Mouse (Mus musculus) thymus, adult 2 months (tissue): ENCODE data around the gene Polr2b. TPM values are rescaled to one million over a fixed set of nuclear protein-coding genes. Genes with fewer than 3 reads are reported as not detected.

Source experiments
- DNase-seq: peaks from one replicate; pipeline ENCODE4 v3.0.0; 2021
- H3K27ac ChIP-seq: fragments of 200-500 bp; 2 replicates; pipeline ENCODE4 v1.5.1; 2012; ENCODE audit warnings: low read length, control low read depth; ENCODE audit not compliant: control insufficient read depth, insufficient read depth
- H3K27me3 ChIP-seq: fragments of 200-500 bp; 2 replicates; pipeline ENCODE4 v1.6.1; 2012; ENCODE audit warnings: mild to moderate bottlenecking, low read length, moderate library complexity, mixed read lengths; ENCODE audit not compliant: control insufficient read depth, insufficient read depth
- H3K36me3 ChIP-seq: fragments of 200-500 bp; 2 replicates; pipeline ENCODE4 v1.6.1; 2012; ENCODE audit warnings: mild to moderate bottlenecking, low read length, moderate library complexity; ENCODE audit not compliant: control insufficient read depth, insufficient read depth
- H3K4me1 ChIP-seq: fragments of 200-500 bp; replicated peaks from 2 replicates; pipeline ENCODE4 v1.6.1; 2012; ENCODE audit warnings: low read length; ENCODE audit not compliant: control insufficient read depth, insufficient read depth
- H3K4me3 ChIP-seq: fragments of 200-500 bp; 2 replicates; pipeline ENCODE4 v1.5.1; 2012; ENCODE audit warnings: mild to moderate bottlenecking, low read length, control low read depth, moderate library complexity; ENCODE audit not compliant: control insufficient read depth, insufficient read depth
- CTCF ChIP-seq: fragments of 200-500 bp; IDR thresholded peaks from 2 replicates; pipeline ENCODE4 v1.5.1; 2012; ENCODE audit warnings: mild to moderate bottlenecking, control low read depth, low read length, moderate library complexity, borderline replicate concordance; ENCODE audit not compliant: control insufficient read depth, poor library complexity, insufficient read depth; ENCODE audit errors: extremely low read depth
- POLR2A ChIP-seq: fragments of 200-500 bp; IDR thresholded peaks from 2 replicates; pipeline ENCODE4 v1.6.1; 2012; ENCODE audit warnings: mild to moderate bottlenecking, low read length, control low read depth, moderate library complexity; ENCODE audit not compliant: control insufficient read depth, poor library complexity, insufficient read depth; ENCODE audit errors: extremely low read depth
- WGBS: fragments of 180-500 bp; shearing (Covaris S2); methylation state at CpG from one replicate; pipeline ENCODE4 v1.1.7; 2018; 5-methylcytosine and 5-hydroxymethylcytosine counted together
- polyA plus RNA-seq: library from polyadenylated mRNA; depleted of rRNA; stranded (reverse); fragments of >200 nt; gene quantifications from 2 replicates; pipeline ENCODE4 v1.2.3, GENCODE M21; 2012

The Polr2b gene
- polyA plus RNA-seq, 1 experiment = 25.8 TPM

GRCm38 (mm10) chr5:77289686-77290085 lies 20.3 kb upstream of the Polr2b start:
- DNase-seq = no peak
- TF ChIP-seq POLR2A = no peak
- no peak for TF ChIP-seq CTCF
- H3K27me3 ChIP-seq = no peaks in the 10 kb centered on the region
- H3K36me3 ChIP-seq = peaks cover 24% of the 10 kb centered on the region
- H3K4me3 ChIP-seq = no peak overlapping the region
- no peak overlapping the region for H3K27ac ChIP-seq
- 84% methylated on average over 8 of the region's 8 CpGs for WGBS
- no peaks in the 10 kb centered on the region for H3K4me1 ChIP-seq

- TF ChIP-seq CTCF = no peak
- no peak for TF ChIP-seq POLR2A
- Histone ChIP-seq H3K27me3 (no peaks in the 10 kb centered on the region), H3K27ac (no peak overlapping the region), H3K36me3 (peaks cover 20% of the 10 kb centered on the region), H3K4me3 (no peak overlapping the region), H3K4me1 (no peaks in the 10 kb centered on the region)
- no peak for DNase-seq
- 99% methylated on average over 2 of the region's 2 CpGs for WGBS
These were observed 19.3 kb upstream of the Polr2b start for GRCm38 (mm10) chr5:77290606-77291005.

GRCm38 (mm10) chr5:77292803-77293522 lies 17.0 kb upstream of the Polr2b start:
- Histone ChIP-seq H3K27ac (no peak overlapping the region), H3K4me3 (no peak overlapping the region), H3K36me3 (peaks cover 20% of the 10 kb centered on the region), H3K4me1 (no peaks in the 10 kb centered on the region), H3K27me3 (no peaks in the 10 kb centered on the region)
- TF ChIP-seq POLR2A = no peak
- TF ChIP-seq CTCF = no peak
- no peak for DNase-seq
- WGBS = 81% methylated on average over 7 of the region's 7 CpGs

DNA sequence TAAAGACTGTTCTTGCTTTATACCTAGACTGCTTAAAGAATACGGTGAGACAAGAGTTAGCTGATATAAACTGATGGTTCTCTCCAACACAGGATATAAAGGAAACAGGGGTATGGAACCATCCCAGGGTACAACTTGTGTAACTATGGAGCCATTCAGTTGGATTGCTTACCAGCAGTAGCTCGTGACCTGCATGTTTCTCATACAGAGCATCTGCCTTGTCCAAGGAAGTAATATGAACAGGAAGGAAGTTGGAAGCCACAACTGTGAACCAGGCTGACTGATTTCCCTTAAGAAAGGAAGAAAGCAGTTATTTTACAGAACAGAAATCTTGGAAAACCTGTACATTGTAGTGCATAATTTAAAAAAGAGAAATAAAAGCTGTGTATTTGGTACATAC lies 10.5 kb upstream of the Polr2b start:
- 80% methylated on average over 2 of the region's 2 CpGs for WGBS
- no peaks in the 10 kb centered on the region for H3K4me1 ChIP-seq
- TF ChIP-seq CTCF (no peak), POLR2A (no peak)

GRCm38 (mm10) chr5:77301296-77301903 lies 8.5 kb upstream of the Polr2b start:
- no peak for DNase-seq
- Histone ChIP-seq H3K36me3 (peaks cover 25% of the 10 kb centered on the region), H3K4me1 (no peaks in the 10 kb centered on the region), H3K27me3 (no peaks in the 10 kb centered on the region), H3K27ac (no peak overlapping the region), H3K4me3 (no peak overlapping the region)
- WGBS = 93% methylated on average over 6 of the region's 6 CpGs
- TF ChIP-seq POLR2A = no peak
- no peak for TF ChIP-seq CTCF

More for the DNA sequence above, 10.5 kb upstream of the Polr2b start:
- Histone ChIP-seq H3K27me3 (no peaks in the 10 kb centered on the region), H3K27ac (no peak overlapping the region), H3K36me3 (peaks cover 18% of the 10 kb centered on the region), H3K4me3 (no peak overlapping the region)
- no peak for DNase-seq

GRCm38 (mm10) chr5:77307821-77308553 lies 2.0 kb upstream of the Polr2b start:
- H3K4me1 ChIP-seq = peaks cover 15% of the 10 kb centered on the region
- no peaks in the 10 kb centered on the region for H3K27me3 ChIP-seq
- no peak for DNase-seq
- no peak overlapping the region for H3K27ac ChIP-seq
- H3K4me3 ChIP-seq = no peak overlapping the region
- H3K36me3 ChIP-seq = peaks cover 10% of the 10 kb centered on the region; the same call in 1 of the 2 replicates
- 95% methylated on average over 5 of the region's 5 CpGs for WGBS
- TF ChIP-seq CTCF (no peak), POLR2A (no peak)
